Mouse (Mus musculus): ENCODE results near the gene Os9. TPM values are rescaled to one million over a fixed set of nuclear protein-coding genes. Genes with fewer than 3 reads are reported as not detected.

The Os9 gene
- total and polyA plus RNA-seq, 3 experiments: 42.4 to 60.4 TPM; not detected in 1

- no peaks in the 10 kb centered on the region for H3K9me3 ChIP-seq (replicated peaks; ENCODE audit: insufficient read depth, low read length)
- H3K9ac ChIP-seq (ENCODE audit: control insufficient read depth, low read depth, low read length, poor library complexity, severe bottlenecking): no peak overlapping the region
- peaks cover 0 to 3% of the 10 kb centered on the region in 2 experiments; a peak in 2 of 4 replicates for H3K36me3 ChIP-seq (ENCODE audit: control insufficient read depth in 1 of 2, insufficient read depth in 2 of 2, low read length in 2 of 2)
- no peak for TF ChIP-seq MYB (IDR thresholded peaks at IDR 0.05; ENCODE audit: low read depth, low read length)
- no peak for DNase-seq (ENCODE audit: low read depth, low spot score)
- H3K4me3 ChIP-seq (ENCODE audit: control insufficient read depth in 1 of 2, insufficient read depth in 1 of 2, low read depth in 2 of 2, low read length in 2 of 2): no peak overlapping the region
- H3K4me1 ChIP-seq (ENCODE audit: control insufficient read depth in 1 of 2, insufficient read depth in 2 of 2, low read length in 2 of 2): peaks cover 3 to 4% of the 10 kb centered on the region in 2 experiments; a peak in 2 of 4 replicates
- no peaks in the 10 kb centered on the region for H3K27me3 ChIP-seq (ENCODE audit: control insufficient read depth in 1 of 2, insufficient read depth in 2 of 2, low read length in 2 of 2)
- H3K27ac ChIP-seq (ENCODE audit: control insufficient read depth, low read depth, low read length): no peak overlapping the region
- peaks cover 7% of the 10 kb centered on the region for H3K79me2 ChIP-seq (ENCODE audit: control insufficient read depth, insufficient read depth, low read length, poor library complexity)
Observed at GRCm38 (mm10) chr10:127119229-127119628, 1.7 kb downstream of the Os9 start.

GRCm38 (mm10) chr10:127118470-127118869 is 2.5 kb downstream of the Os9 start:
- Histone ChIP-seq H3K9me3 (replicated peaks; ENCODE audit: insufficient read depth, low read length) (no peaks in the 10 kb centered on the region), H3K9ac (ENCODE audit: control insufficient read depth, low read depth, low read length, poor library complexity, severe bottlenecking) (no peak overlapping the region), H3K79me2 (ENCODE audit: control insufficient read depth, insufficient read depth, low read length, poor library complexity) (peaks cover 7% of the 10 kb centered on the region), H3K4me1 (ENCODE audit: control insufficient read depth in 1 of 2, insufficient read depth in 2 of 2, low read length in 2 of 2) (peaks cover 3 to 4% of the 10 kb centered on the region in 2 experiments; a peak in 2 of 4 replicates), H3K36me3 (ENCODE audit: control insufficient read depth in 1 of 2, insufficient read depth in 2 of 2, low read length in 2 of 2) (peaks cover 0 to 3% of the 10 kb centered on the region in 2 experiments; a peak in 2 of 4 replicates), H3K4me3 (ENCODE audit: control insufficient read depth in 1 of 2, insufficient read depth in 1 of 2, low read depth in 2 of 2, low read length in 2 of 2) (no peak overlapping the region), H3K27ac (ENCODE audit: control insufficient read depth, low read depth, low read length) (no peak overlapping the region), H3K27me3 (ENCODE audit: control insufficient read depth in 1 of 2, insufficient read depth in 2 of 2, low read length in 2 of 2) (no peaks in the 10 kb centered on the region)
- DNase-seq (ENCODE audit: low read depth, low spot score): no peak
- TF ChIP-seq MYC (IDR thresholded peaks at IDR 0.05; ENCODE audit: low read depth, low read length) (no peak), USF1 (IDR thresholded peaks at IDR 0.05; ENCODE audit: low read depth, low read length) (no peak), MAFK (IDR thresholded peaks at IDR 0.05; ENCODE audit: borderline replicate concordance, low read depth, low read length) (no peak), SIN3A (IDR thresholded peaks at IDR 0.05; ENCODE audit: low read length) (no peak), MXI1 (IDR thresholded peaks at IDR 0.05; ENCODE audit: low read depth, low read length) (no peak), MAX (IDR thresholded peaks at IDR 0.05; ENCODE audit: low read length) (no peak), CTCF (IDR thresholded peaks at IDR 0.05 in 2 of 3, conservative IDR thresholded peaks at IDR 0.05 in 1 of 3; ENCODE audit: control insufficient read depth in 1 of 3, insufficient read depth in 1 of 3, low read depth in 2 of 3, low read length in 3 of 3, poor library complexity in 1 of 3, severe bottlenecking in 1 of 3) (no peak), KAT2A (conservative IDR thresholded peaks at IDR 0.05; ENCODE audit: low read depth, low read length) (no peak), TCF12 (IDR thresholded peaks at IDR 0.05; ENCODE audit: low read depth, low read length) (no peak), ELF1 (IDR thresholded peaks at IDR 0.05; ENCODE audit: low read depth, low read length) (no peak), POLR2AphosphoS5 (IDR thresholded peaks at IDR 0.05; ENCODE audit: borderline replicate concordance, low read depth, low read length) (no peak), POLR2A (IDR thresholded peaks at IDR 0.05; ENCODE audit: control insufficient read depth in 1 of 2, insufficient read depth in 1 of 2, low read depth in 1 of 2, low read length in 2 of 2, poor library complexity in 1 of 2) (no peak), EP300 (IDR thresholded peaks at IDR 0.05; ENCODE audit: low read depth in 1 of 2, low read length in 2 of 2) (no peak)

GRCm38 (mm10) chr10:127115068-127115467 is 5.9 kb downstream of the Os9 start:
- Histone ChIP-seq H3K4me3 (ENCODE audit: control insufficient read depth in 1 of 2, insufficient read depth in 1 of 2, low read depth in 2 of 2, low read length in 2 of 2) (no peak overlapping the region), H3K4me1 (ENCODE audit: control insufficient read depth in 1 of 2, insufficient read depth in 2 of 2, low read length in 2 of 2) (no peaks in the 10 kb centered on the region), H3K9me3 (replicated peaks; ENCODE audit: insufficient read depth, low read length) (no peaks in the 10 kb centered on the region), H3K9ac (ENCODE audit: control insufficient read depth, low read depth, low read length, poor library complexity, severe bottlenecking) (no peak overlapping the region), H3K27me3 (ENCODE audit: control insufficient read depth in 1 of 2, insufficient read depth in 2 of 2, low read length in 2 of 2) (no peaks in the 10 kb centered on the region), H3K79me2 (ENCODE audit: control insufficient read depth, insufficient read depth, low read length, poor library complexity) (no peaks in the 10 kb centered on the region), H3K27ac (ENCODE audit: control insufficient read depth, low read depth, low read length) (no peak overlapping the region), H3K36me3 (ENCODE audit: control insufficient read depth in 1 of 2, insufficient read depth in 2 of 2, low read length in 2 of 2) (no peaks in the 10 kb centered on the region)
- peak; percentile 4 to 55 (median 44); a peak in 4 of 6 replicates for TF ChIP-seq CTCF (IDR thresholded peaks at IDR 0.05 in 2 of 3, conservative IDR thresholded peaks at IDR 0.05 in 1 of 3; ENCODE audit: control insufficient read depth in 1 of 3, insufficient read depth in 1 of 3, low read depth in 2 of 3, low read length in 3 of 3, poor library complexity in 1 of 3, severe bottlenecking in 1 of 3)
- peak; percentile 79 for TF ChIP-seq ZNF384 (IDR thresholded peaks at IDR 0.05; ENCODE audit: low read depth, low read length)
- TF ChIP-seq RAD21 (IDR thresholded peaks at IDR 0.05; ENCODE audit: low read depth, low read length): peak; percentile 37
- TF ChIP-seq SMC3 (IDR thresholded peaks at IDR 0.05; ENCODE audit: low read depth, low read length): peak; percentile 54
- peak; percentile 95 for TF ChIP-seq TBP (IDR thresholded peaks at IDR 0.05; ENCODE audit: low read depth, low read length)
- TF ChIP-seq CHD1 (IDR thresholded peaks at IDR 0.05; ENCODE audit: low read depth, low read length): no peak
- peak; percentile 80 for DNase-seq (ENCODE audit: low read depth, low spot score)

All from MEL (cell line).